Mouse (Mus musculus) liver, embryonic 13.5 days (tissue): Measurements from ENCODE around the gene Carmil3. TPM values are rescaled to one million over a fixed set of nuclear protein-coding genes. Genes with fewer than 3 reads are reported as not detected.

Experiments used
- ATAC-seq: fragments of 200-750 bp; cut with Nextera tagmentation; 2 replicates; pipeline ENCODE4 v1.8.0; 2017; ENCODE audit warnings: low read depth, mild to moderate bottlenecking, moderate number of reproducible peaks, moderate library complexity
- DNase-seq: peaks from one replicate; pipeline ENCODE4 v3.0.0; 2022
- H3K27ac ChIP-seq: fragments of 300-500 bp; sonication (generic); 2 replicates; pipeline ENCODE4 v1.5.1; 2015; ENCODE audit warnings: moderate library complexity, mild to moderate bottlenecking, inconsistent platforms
- H3K27me3 ChIP-seq: fragments of 300-500 bp; sonication (generic); 2 replicates; pipeline ENCODE4 v1.6.1; 2015; ENCODE audit warnings: mild to moderate bottlenecking, inconsistent platforms
- H3K36me3 ChIP-seq: fragments of 300-500 bp; sonication (generic); 2 replicates; pipeline ENCODE4 v1.6.1; 2015; ENCODE audit warnings: mild to moderate bottlenecking, inconsistent platforms
- H3K4me1 ChIP-seq: fragments of 300-500 bp; sonication (generic); replicated peaks from 2 replicates; pipeline ENCODE4 v1.6.1; 2015; ENCODE audit warnings: inconsistent platforms
- H3K4me2 ChIP-seq: fragments of 300-500 bp; sonication (generic); 2 replicates; pipeline ENCODE4 v1.6.1; 2015; ENCODE audit warnings: inconsistent platforms, mild to moderate bottlenecking, moderate library complexity
- H3K4me3 ChIP-seq: fragments of 300-500 bp; sonication (generic); replicated peaks from 2 replicates; pipeline ENCODE4 v1.5.1; 2015; ENCODE audit warnings: mild to moderate bottlenecking, inconsistent platforms
- H3K9ac ChIP-seq: fragments of 300-500 bp; sonication (generic); 2 replicates; pipeline ENCODE4 v1.6.1; 2015; ENCODE audit warnings: mild to moderate bottlenecking, inconsistent platforms
- H3K9me3 ChIP-seq: fragments of 300-500 bp; sonication (generic); replicated peaks from 2 replicates; pipeline ENCODE4 v1.6.1; 2016; ENCODE audit warnings: inconsistent platforms
- WGBS: fragments of 180-500 bp; shearing (Covaris S2); methylation state at CpG from one replicate; pipeline ENCODE4 v1.1.7; 2015; ENCODE audit not compliant: insufficient replicate concordance; 5-methylcytosine and 5-hydroxymethylcytosine counted together
- polyA plus RNA-seq: library from polyadenylated mRNA; unstranded; fragments of >200 nt; fragmentation: Nextera tagmentation; extraction: Ambion mirVana; gene quantifications from 2 replicates; pipeline ENCODE4 v1.2.1, GENCODE M21; 2015

Carmil3 gene
- polyA plus RNA-seq, 1 experiment from 2014 or later = 0.55 TPM

DNA sequence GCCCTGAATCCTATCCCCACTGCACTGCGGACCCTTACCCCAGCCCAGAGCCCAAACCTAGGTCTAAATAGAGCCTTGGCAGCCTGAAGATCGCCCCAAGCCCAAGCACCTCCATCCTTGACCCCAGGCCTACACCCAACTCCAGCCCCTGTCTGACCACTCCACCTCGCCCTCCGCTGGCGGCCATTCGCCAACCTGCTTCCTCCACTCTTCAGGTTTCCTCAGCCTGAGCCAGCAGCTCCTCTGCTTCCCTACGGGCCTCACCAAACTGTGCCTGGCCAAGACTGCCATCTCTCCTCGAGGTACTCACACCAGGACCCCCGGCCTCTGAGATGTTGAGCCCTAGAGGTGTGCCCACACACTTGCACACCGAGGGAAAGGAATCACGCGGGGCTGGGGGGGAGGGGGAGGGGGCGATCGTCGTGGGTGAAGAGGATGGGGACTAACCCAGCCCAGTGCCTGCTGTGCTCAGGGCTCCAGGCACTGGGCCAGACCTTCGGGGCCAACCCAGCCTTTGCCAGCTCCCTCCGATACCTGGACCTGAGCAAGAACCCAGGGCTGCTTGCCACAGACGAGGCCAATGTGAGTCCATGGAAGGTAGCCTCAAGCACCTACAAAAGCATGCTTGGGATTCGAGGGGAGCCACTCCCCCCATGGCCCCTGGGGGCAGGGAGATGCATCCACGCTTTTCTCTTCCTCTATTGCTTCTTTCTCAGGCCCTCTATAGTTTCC, 5.2 kb downstream of the Carmil3 start:
- Histone ChIP-seq H3K27ac (no peak overlapping the region), H3K27me3 (no peaks in the 10 kb centered on the region; the same call in 1 of the 2 replicates), H3K36me3 (no peaks in the 10 kb centered on the region), H3K4me3 (no peak overlapping the region), H3K9ac (no peak overlapping the region), H3K4me1 (peaks cover 29% of the 10 kb centered on the region), H3K4me2 (no peak overlapping the region), H3K9me3 (no peaks in the 10 kb centered on the region)
- ATAC-seq (no peak), DNase-seq (no peak)
- 65% methylated on average over 20 of the region's 20 CpGs for WGBS

DNA sequence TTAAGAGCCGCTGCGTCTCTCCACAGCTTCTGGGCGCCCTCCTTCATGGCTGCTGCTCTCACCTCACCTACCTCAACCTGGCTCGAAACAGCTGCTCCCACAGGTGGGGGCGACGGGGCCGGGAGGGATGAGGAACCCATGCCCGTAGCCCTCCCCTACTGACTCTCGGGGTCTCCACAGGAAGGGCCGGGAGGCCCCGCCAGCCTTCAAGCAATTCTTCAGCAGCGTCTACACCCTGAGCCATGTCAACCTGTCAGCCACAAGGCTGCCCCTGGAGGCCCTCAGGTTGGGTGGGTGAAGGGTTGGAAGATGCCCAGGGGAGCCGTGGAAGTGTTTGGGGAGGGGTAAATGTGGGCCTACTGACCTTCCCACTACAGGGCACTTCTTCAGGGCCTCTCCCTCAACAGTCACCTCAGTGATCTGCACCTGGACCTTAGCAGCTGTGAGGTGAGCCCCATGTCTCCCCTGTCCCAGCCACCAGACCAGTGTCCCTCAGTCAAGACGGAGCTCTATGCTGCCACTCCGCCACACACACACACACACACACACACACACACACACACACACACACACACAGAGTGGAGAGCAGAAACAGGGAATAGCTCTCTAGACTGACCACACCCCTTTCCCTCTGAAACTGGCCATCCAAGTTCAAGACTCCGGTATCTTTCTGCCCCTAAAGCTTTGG, 6.5 kb downstream of the Carmil3 start:
- Histone ChIP-seq H3K9me3 (no peaks in the 10 kb centered on the region), H3K4me3 (no peak overlapping the region), H3K4me1 (peaks cover 17% of the 10 kb centered on the region), H3K9ac (no peak overlapping the region), H3K27me3 (no peaks in the 10 kb centered on the region; the same call in 1 of the 2 replicates), H3K36me3 (no peaks in the 10 kb centered on the region), H3K27ac (no peak overlapping the region), H3K4me2 (no peak overlapping the region)
- DNase-seq (no peak), ATAC-seq (peak; percentile 14; the same call in 1 of the 2 replicates)
- 68% methylated on average over 16 of the region's 16 CpGs for WGBS

DNA sequence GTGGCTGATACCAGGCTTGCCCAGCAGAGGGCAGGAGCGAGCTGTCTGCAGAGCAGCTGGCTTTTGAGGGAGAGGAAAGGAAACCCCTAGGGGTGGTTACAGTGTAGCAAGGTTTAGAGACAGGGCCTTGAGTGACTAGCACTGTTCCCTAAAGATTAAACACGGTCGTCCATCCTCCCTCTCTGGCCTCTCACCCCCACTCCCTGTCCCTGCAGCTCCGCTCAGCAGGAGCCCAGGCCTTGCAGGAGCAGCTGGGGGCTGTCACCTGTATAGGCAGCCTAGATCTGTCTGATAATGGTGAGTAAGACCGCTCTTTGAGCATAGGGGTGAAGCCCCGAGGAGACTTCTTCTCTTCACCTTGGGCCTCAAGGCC, 7.0 kb downstream of the Carmil3 start:
- no peak overlapping the region for H3K4me3 ChIP-seq
- H3K27me3 ChIP-seq = no peaks in the 10 kb centered on the region; the same call in 1 of the 2 replicates
- H3K36me3 ChIP-seq = no peaks in the 10 kb centered on the region
- peak; percentile 35 for ATAC-seq
- H3K4me2 ChIP-seq = no peak overlapping the region
- H3K27ac ChIP-seq = no peak overlapping the region
- no peak overlapping the region for H3K9ac ChIP-seq
- H3K9me3 ChIP-seq = no peaks in the 10 kb centered on the region
- WGBS = 30% methylated on average over 6 of the region's 6 CpGs
- peaks cover 11% of the 10 kb centered on the region for H3K4me1 ChIP-seq
- peak; percentile 73 for DNase-seq

DNA sequence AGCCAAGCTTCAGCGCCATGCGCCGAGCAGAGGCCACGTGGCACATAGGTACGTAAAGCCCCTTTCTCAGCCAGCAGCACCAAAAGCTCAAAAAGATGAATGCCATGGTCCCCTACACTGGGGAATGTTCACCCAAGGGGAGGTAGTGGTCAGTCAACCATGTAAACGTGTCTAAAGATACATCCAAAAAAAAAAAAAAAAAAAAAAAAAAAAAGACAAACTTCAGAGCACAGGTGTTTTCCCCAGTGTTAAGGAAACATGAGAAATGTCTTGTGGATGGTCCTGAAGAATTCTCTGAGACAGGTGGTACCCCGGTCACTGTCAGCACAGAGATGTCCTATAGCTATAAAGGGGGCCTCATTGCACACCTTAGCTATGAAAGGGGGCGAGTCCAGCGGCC, 15.2 kb downstream of the Carmil3 start:
- ATAC-seq = no peak
- no peak overlapping the region for H3K4me2 ChIP-seq
- 77% methylated on average over 9 of the region's 9 CpGs for WGBS

DNA sequence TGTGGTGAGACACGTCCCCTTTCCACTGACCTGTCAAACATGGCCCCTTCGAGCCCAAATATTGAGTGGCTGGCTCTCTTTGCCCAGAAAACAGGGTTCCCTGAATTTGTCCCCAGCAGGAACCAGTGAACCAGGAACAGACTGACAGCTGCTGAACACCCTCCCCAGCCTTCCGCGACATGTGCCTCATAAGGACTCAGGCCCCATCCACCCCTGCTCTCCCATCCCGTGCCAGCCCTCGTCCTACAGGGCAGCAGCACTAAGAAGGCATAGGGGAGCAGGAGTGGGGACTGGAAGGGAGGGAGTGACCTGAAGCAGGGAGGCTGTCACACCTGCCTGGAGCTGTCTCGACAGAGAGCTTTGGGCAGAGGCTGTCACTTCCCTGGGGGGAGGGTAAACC, 17.4 kb downstream of the Carmil3 start:
- Histone ChIP-seq H3K4me3 (no peak overlapping the region), H3K9ac (no peak overlapping the region), H3K27me3 (peaks cover 61% of the 10 kb centered on the region), H3K4me2 (no peak overlapping the region), H3K4me1 (peaks cover 4% of the 10 kb centered on the region; the same call in 1 of the 2 replicates), H3K27ac (no peak overlapping the region), H3K9me3 (no peaks in the 10 kb centered on the region), H3K36me3 (no peaks in the 10 kb centered on the region)
- ATAC-seq (no peak), DNase-seq (no peak)
- 48% methylated on average over 7 of the region's 7 CpGs for WGBS

More for the DNA sequence above, 15.2 kb downstream of the Carmil3 start:
- Histone ChIP-seq H3K27me3 (peaks cover 41% of the 10 kb centered on the region), H3K36me3 (no peaks in the 10 kb centered on the region), H3K27ac (no peak overlapping the region), H3K4me3 (no peak overlapping the region), H3K9me3 (no peaks in the 10 kb centered on the region), H3K4me1 (no peaks in the 10 kb centered on the region), H3K9ac (no peak overlapping the region)
- no peak for DNase-seq

DNA sequence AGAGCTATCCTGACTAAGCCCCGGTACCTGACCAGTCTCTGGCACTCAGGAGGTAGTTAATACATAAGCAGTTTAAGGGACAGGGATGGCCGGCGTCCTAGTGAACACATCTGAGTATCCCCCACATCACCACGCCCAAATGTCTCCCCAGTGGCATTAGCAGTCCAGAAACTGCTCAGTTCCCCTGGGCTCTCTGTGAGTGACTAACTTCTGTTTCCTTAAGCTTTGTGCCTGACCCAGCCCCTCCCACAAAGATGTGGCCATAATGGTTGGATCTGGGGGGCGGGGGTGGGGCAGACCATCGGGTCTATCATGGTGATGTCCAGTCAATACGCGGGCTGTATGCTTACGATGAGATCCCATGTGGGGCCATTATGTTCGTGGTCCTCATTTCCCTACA, 19.1 kb downstream of the Carmil3 start:
- Histone ChIP-seq H3K4me3 (no peak overlapping the region), H3K4me2 (no peak overlapping the region), H3K27ac (no peak overlapping the region), H3K36me3 (no peaks in the 10 kb centered on the region), H3K9ac (no peak overlapping the region), H3K27me3 (peaks cover 76% of the 10 kb centered on the region), H3K4me1 (peaks cover 18% of the 10 kb centered on the region), H3K9me3 (no peaks in the 10 kb centered on the region)
- ATAC-seq = no peak
- DNase-seq = no peak
- WGBS = 68% methylated on average over 10 of the region's 10 CpGs

DNA sequence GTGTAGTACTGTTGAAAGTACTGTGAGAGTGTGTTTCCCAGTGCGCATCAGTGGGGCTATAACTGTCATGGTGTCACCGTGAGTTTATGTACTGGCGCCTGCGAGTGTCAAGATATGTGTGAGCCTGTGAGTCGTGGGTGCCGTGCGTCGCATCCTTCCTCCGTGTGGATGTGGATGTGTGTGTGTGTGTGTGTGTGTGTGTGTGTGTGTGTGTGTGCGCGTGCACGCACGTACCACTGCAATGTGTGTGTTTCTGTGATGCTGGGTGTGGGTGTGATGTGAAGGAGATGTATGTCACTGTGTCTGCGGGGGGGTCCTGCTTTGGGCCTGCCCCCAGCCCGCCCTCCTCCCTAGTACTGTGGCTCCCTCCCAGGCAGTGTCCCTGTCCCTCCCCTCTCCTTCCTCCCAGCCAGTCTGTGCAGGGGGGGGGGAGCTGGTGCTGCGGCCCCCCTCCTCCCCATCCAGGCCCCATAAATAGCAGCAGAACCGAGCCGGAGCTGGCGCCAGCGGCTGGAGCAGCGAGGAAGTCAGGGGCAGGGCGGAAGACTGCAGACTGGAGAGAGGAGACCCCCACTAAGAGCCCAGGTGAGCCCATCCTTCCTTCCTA, 19.8 kb downstream of the Carmil3 start, which contains the start of gene Cpne6:
Gene Cpne6 (plus strand): TSS at position 321 of the 607 bp plus-strand sequence.
- H3K27me3 ChIP-seq = peaks cover 79% of the 10 kb centered on the region
- WGBS = 54% methylated on average over 18 of the region's 22 CpGs
- DNase-seq = no peak
- no peaks in the 10 kb centered on the region for H3K9me3 ChIP-seq
- H3K4me3 ChIP-seq = no peak within 1 kb of the TSS
- H3K27ac ChIP-seq = no peak within 1 kb of the TSS
- H3K4me1 ChIP-seq = peaks cover 19% of the 10 kb centered on the region
- no peak within 1 kb of the TSS for H3K9ac ChIP-seq
- ATAC-seq = no peak
- H3K36me3 ChIP-seq = no peaks in the 10 kb centered on the region
- H3K4me2 ChIP-seq = no peak within 1 kb of the TSS

DNA sequence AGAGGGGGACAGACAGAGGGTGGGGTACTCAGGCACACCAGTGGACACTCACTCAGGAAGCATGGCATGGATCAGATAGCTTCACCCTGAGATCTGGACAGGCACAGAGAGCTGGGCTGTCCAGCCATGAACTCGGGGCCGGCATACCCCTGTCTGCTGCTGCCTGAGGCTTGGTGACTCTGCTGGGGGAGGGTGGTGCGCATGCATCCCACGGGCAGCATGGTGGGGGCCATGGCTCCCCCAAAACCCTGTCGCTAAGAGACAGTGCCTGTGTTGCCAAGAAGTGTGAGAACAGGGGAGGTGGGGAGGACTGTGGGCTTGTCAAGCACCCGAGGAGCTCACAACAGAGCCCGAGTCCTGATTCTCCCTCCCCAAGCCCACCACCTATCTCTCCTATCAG, 20.6 kb downstream of the Carmil3 start:
- no peak for DNase-seq
- Histone ChIP-seq H3K4me2 (no peak overlapping the region), H3K36me3 (no peaks in the 10 kb centered on the region), H3K27ac (no peak overlapping the region), H3K27me3 (peaks cover 86% of the 10 kb centered on the region), H3K9ac (no peak overlapping the region), H3K4me1 (peaks cover 19% of the 10 kb centered on the region), H3K4me3 (no peak overlapping the region), H3K9me3 (no peaks in the 10 kb centered on the region)
- ATAC-seq = no peak
- 38% methylated on average over 7 of the region's 7 CpGs for WGBS

DNA sequence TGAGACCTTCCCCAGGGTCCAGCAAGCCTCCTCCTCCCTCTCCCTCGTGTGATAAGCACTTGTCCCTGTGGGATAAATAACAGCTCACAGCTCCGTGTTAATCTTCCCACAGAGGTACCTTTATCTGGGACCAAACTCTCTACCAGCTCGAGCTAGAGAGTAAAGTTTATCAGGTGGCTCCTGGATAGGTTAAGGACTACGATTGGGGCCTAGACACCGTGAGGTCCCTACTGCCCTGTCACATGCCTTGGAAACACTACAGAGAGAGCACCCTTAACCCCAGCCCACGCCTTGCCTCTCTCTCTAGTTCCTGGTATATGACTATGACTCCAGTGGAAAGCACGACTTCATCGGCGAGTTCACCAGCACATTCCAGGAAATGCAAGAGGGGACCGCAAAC, 23.5 kb downstream of the Carmil3 start:
- peak; percentile 72 for ATAC-seq
- DNase-seq = no peak
- Histone ChIP-seq H3K4me1 (peaks cover 19% of the 10 kb centered on the region), H3K9ac (0 out of 2 replicates have a peak overlapping the region, but pooled peaks have one; percentile 4), H3K4me3 (no peak overlapping the region), H3K36me3 (no peaks in the 10 kb centered on the region), H3K9me3 (no peaks in the 10 kb centered on the region), H3K27me3 (peaks cover 90% of the 10 kb centered on the region), H3K4me2 (0 out of 2 replicates have a peak overlapping the region, but pooled peaks have one; percentile 12), H3K27ac (no peak overlapping the region; the same call in 1 of the 2 replicates)
- 16% methylated on average over 10 of the region's 10 CpGs for WGBS

DNA sequence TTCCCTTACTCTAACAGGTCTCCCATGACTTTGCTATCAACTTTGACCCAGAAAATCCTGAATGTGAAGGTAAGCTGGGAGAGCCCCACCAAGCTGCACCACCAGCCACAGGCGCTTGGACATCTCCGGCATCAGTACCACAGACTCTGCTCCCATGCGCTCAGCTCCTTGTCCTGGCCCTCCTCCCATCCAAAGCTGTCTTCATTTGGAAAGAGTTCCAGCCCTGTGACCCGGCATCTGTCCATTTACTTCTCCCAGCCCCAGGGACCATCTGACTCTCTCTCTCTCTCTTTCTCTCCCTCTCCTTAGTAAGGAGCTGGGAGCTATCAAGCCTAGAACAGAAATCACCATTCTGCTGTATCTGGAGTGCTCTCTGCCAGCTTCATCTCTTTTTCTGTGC, 25.4 kb downstream of the Carmil3 start:
- Histone ChIP-seq H3K36me3 (no peaks in the 10 kb centered on the region), H3K9ac (no peak overlapping the region), H3K4me1 (peaks cover 23% of the 10 kb centered on the region), H3K9me3 (no peaks in the 10 kb centered on the region), H3K4me3 (no peak overlapping the region), H3K27me3 (peaks cover 91% of the 10 kb centered on the region), H3K4me2 (no peak overlapping the region), H3K27ac (no peak overlapping the region)
- WGBS = 85% methylated on average over 4 of the region's 4 CpGs
- ATAC-seq = no peak
- DNase-seq = no peak

DNA sequence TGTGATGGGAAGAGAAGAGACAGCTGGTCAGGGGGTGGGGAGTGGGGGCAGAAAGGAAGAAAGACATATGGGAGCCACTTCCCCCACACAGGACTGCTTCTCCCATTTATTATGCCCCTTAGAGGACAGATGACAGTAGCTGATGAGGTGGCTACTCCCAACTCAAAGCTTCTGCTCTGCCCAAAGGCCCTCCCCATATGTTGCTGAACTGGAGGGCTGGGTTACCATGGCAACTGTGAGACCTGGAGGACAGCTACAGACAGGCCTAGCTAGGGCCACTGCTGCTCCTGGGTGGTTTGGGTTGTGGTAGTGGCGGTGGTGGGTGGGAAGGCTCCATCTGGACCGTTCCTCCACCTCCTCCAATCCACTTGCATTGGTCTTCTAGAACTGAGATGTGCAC, 28.4 kb downstream of the Carmil3 start:
- H3K27me3 ChIP-seq = peaks cover 94% of the 10 kb centered on the region

More for the DNA sequence above, 28.4 kb downstream of the Carmil3 start:
- no peak overlapping the region for H3K9ac ChIP-seq
- ATAC-seq (no peak), DNase-seq (no peak)
- no peaks in the 10 kb centered on the region for H3K9me3 ChIP-seq
- WGBS = 57% methylated on average over 2 of the region's 2 CpGs
- H3K4me3 ChIP-seq = no peak overlapping the region
- no peak overlapping the region for H3K4me2 ChIP-seq
- H3K4me1 ChIP-seq = peaks cover 16% of the 10 kb centered on the region
- H3K36me3 ChIP-seq = no peaks in the 10 kb centered on the region
- no peak overlapping the region for H3K27ac ChIP-seq
